Comparison of ENCODE assay signal across 24 mouse cellular contexts in the genomic region with DNA sequence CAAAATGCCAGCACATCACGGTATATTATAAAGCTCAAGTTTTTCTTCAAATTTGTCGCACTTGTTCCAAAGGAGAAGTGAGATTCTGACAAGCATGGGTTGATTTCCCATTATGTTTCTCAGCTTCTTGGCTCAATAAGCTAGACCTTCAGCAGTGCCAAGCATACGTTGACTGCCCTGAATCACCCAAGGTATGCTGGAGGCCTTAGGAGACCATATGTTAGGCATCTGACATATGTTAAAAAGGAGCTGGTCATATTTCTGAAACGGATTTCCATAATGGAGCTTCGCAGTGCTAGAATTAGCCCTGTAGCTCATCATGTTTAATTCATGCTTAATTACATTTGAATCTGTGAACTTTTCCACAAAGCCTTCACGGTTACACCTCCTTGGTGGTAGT.
DNase-seq lines count a peak whose midpoint lies in the region; ATAC-seq lines count a peak whose summit lies in the region.
"Had no signal": no experiment of that assay in that cellular context is flagged by ENCODE, and none has a peak within 500 bp of the region (broad histone marks: within the 10 kb centered on the region; RNA-seq: fewer than 3 reads in every experiment).

No protein-coding gene starts in this region.

- no peaks in the 10 kb centered on the region for H3K36me3 ChIP-seq in hindbrain, embryonic 16.5 days (ENCODE audit: control insufficient read depth, insufficient read depth, low read length)
- H3K36me3 ChIP-seq in hindbrain, embryonic 11.5 days (ENCODE audit: control insufficient read depth, insufficient read depth, low read length) = no peaks in the 10 kb centered on the region
- H3K36me3 ChIP-seq in liver, embryonic 11.5 days (ENCODE audit: control insufficient read depth, insufficient read depth, low read length) = no peaks in the 10 kb centered on the region
- H3K36me3 ChIP-seq: embryonic facial prominence, embryonic 10.5 days; heart, embryonic 13.5 days; hindbrain, embryonic 15.5 days; limb, embryonic 12.5 days; liver, embryonic 12.5 days; midbrain, embryonic 10.5 days had no signal

- 56% methylated on average over 6 of the region's 6 CpGs for WGBS in hindbrain, embryonic 16.5 days
- 81% methylated on average over 6 of the region's 6 CpGs for WGBS in hindbrain, embryonic 11.5 days
- 82% methylated on average over 6 of the region's 6 CpGs for WGBS in liver, embryonic 11.5 days

- no peak overlapping the region for H3K9ac ChIP-seq in hindbrain, embryonic 16.5 days (ENCODE audit: low read depth, low read length)
- no peak overlapping the region for H3K9ac ChIP-seq in hindbrain, embryonic 11.5 days (ENCODE audit: low read depth, low read length)
- H3K9ac ChIP-seq in liver, embryonic 11.5 days (ENCODE audit: low read depth, low read length) = no peak overlapping the region
- H3K9ac ChIP-seq: heart, embryonic 13.5 days; hindbrain, embryonic 15.5 days; limb, embryonic 12.5 days; liver, embryonic 12.5 days had no signal

- H3K27me3 ChIP-seq in hindbrain, embryonic 16.5 days (replicated peaks; ENCODE audit: control insufficient read depth, insufficient read depth, low read length) = no peaks in the 10 kb centered on the region
- H3K27me3 ChIP-seq in hindbrain, embryonic 11.5 days (ENCODE audit: control insufficient read depth, insufficient read depth, low read length) = no peaks in the 10 kb centered on the region
- no peaks in the 10 kb centered on the region for H3K27me3 ChIP-seq in liver, embryonic 11.5 days (replicated peaks; ENCODE audit: control insufficient read depth, insufficient read depth, low read length)
- H3K27me3 ChIP-seq: heart, embryonic 13.5 days; hindbrain, embryonic 15.5 days; limb, embryonic 12.5 days; liver, embryonic 12.5 days had no signal

- H3K27ac ChIP-seq in hindbrain, embryonic 16.5 days (ENCODE audit: low read depth, low read length) = no peak overlapping the region
- H3K27ac ChIP-seq in hindbrain, embryonic 11.5 days (ENCODE audit: low read depth, low read length) = no peak overlapping the region
- H3K27ac ChIP-seq in liver, embryonic 11.5 days (ENCODE audit: low read depth, low read length) = no peak overlapping the region
- H3K27ac ChIP-seq: embryonic facial prominence, embryonic 10.5 days; heart, adult 2 months; heart, embryonic 13.5 days; hindbrain, embryonic 15.5 days; limb, embryonic 12.5 days; liver, embryonic 12.5 days; midbrain, embryonic 10.5 days; stomach, postnatal 0 days had no signal

- ATAC-seq in cerebellum, adult (ENCODE audit: insufficient number of reproducible peaks, low FRiP score, low TSS enrichment) = peak; percentile 63
- ATAC-seq in hindbrain, embryonic 16.5 days = peak; percentile 60
- ATAC-seq in hindbrain, embryonic 11.5 days (ENCODE audit: low FRiP score) = no peak
- no peak for ATAC-seq in liver, embryonic 11.5 days (replicated peaks; ENCODE audit: low FRiP score)
- ATAC-seq: intestine, embryonic 16.5 days; liver, embryonic 12.5 days had no signal

- no peaks in the 10 kb centered on the region for H3K4me1 ChIP-seq in hindbrain, embryonic 16.5 days (ENCODE audit: control insufficient read depth, insufficient read depth, low read depth, low read length)
- H3K4me1 ChIP-seq in hindbrain, embryonic 11.5 days (replicated peaks; ENCODE audit: control insufficient read depth, insufficient read depth, low read length) = no peaks in the 10 kb centered on the region
- no peaks in the 10 kb centered on the region for H3K4me1 ChIP-seq in liver, embryonic 11.5 days (replicated peaks; ENCODE audit: control insufficient read depth, insufficient read depth, low read length)
- H3K4me1 ChIP-seq: embryonic facial prominence, embryonic 10.5 days; heart, embryonic 13.5 days; hindbrain, embryonic 15.5 days; limb, embryonic 12.5 days; liver, embryonic 12.5 days; midbrain, embryonic 10.5 days had no signal

- H3K4me3 ChIP-seq in hindbrain, embryonic 16.5 days (ENCODE audit: low read length) = no peak overlapping the region
- H3K4me3 ChIP-seq in hindbrain, embryonic 11.5 days (ENCODE audit: low read depth, low read length) = no peak overlapping the region
- no peak overlapping the region for H3K4me3 ChIP-seq in liver, embryonic 11.5 days (ENCODE audit: low read depth, low read length)
- H3K4me3 ChIP-seq: embryonic facial prominence, embryonic 10.5 days; heart, adult 2 months; heart, embryonic 13.5 days; hindbrain, embryonic 15.5 days; limb, embryonic 12.5 days; liver, embryonic 12.5 days; midbrain, embryonic 10.5 days had no signal

- no peak overlapping the region for H3K4me2 ChIP-seq in hindbrain, embryonic 16.5 days (ENCODE audit: low read length)
- no peak overlapping the region for H3K4me2 ChIP-seq in hindbrain, embryonic 11.5 days (replicated peaks; ENCODE audit: low read depth, low read length)
- H3K4me2 ChIP-seq in liver, embryonic 11.5 days = no peak overlapping the region
- H3K4me2 ChIP-seq: heart, embryonic 13.5 days; hindbrain, embryonic 15.5 days; limb, embryonic 12.5 days; liver, embryonic 12.5 days had no signal

- no peaks in the 10 kb centered on the region for H3K9me3 ChIP-seq in hindbrain, embryonic 16.5 days (ENCODE audit: control insufficient read depth, low read length)
- no peaks in the 10 kb centered on the region for H3K9me3 ChIP-seq in hindbrain, embryonic 11.5 days (ENCODE audit: control insufficient read depth, low read length)
- H3K9me3 ChIP-seq in liver, embryonic 11.5 days (ENCODE audit: control insufficient read depth, low read length) = no peaks in the 10 kb centered on the region
- H3K9me3 ChIP-seq: embryonic facial prominence, embryonic 10.5 days; heart, embryonic 13.5 days; hindbrain, embryonic 15.5 days; liver, embryonic 12.5 days; midbrain, embryonic 10.5 days had no signal

- no peak for DNase-seq in cerebellum, postnatal 4 days (ENCODE audit: low spot score in 2 of 2)
- DNase-seq in hindbrain, embryonic 11.5 days (ENCODE audit: low spot score) = no peak
- DNase-seq in cerebellum, adult 18-20 months = peak; percentile 40 to 52
- DNase-seq in cerebellum, postnatal 14 days = peak; percentile 32 to 64
- no peak for DNase-seq in thymus, postnatal 4 days
- DNase-seq in liver, embryonic 11.5 days (ENCODE audit: low spot score) = no peak
- DNase-seq: adrenal gland, postnatal 10 days; gastrocnemius, postnatal 36 days; heart, adult 2 months; heart, postnatal 36 days; kidney, adult 9 months; kidney, postnatal 14 days; lung, adult 18-20 months; lung, postnatal 10 days had no signal

Comparison
In these comparisons a context has a peak if more than half of its experiments do, and no peak if none do; other contexts are left out.
1. ATAC-seq: peak in cerebellum, adult (single experiment) and hindbrain, embryonic 16.5 days (single experiment); none in hindbrain, embryonic 11.5 days (single experiment) and liver, embryonic 11.5 days (single experiment).
2. DNase-seq: peak in cerebellum, adult 18-20 months (2 of 2) and cerebellum, postnatal 14 days (2 of 2); none in cerebellum, postnatal 4 days (0 of 2), hindbrain, embryonic 11.5 days (single experiment), thymus, postnatal 4 days (single experiment) and liver, embryonic 11.5 days (single experiment).